Mouse (Mus musculus): ENCODE measurements at regions not wholly inside any gene's neighbourhood (a gene's known extent, or its start where the extent isn't known, plus 50 kb on each side); places are given as distances from the start of the nearest gene placed in this dataset.

GRCm38 (mm10) chr7:36829710-36830109, 131.8 kb downstream of the Tshz3 start:
- no peak for DNase-seq

- DNase-seq: no peak
Measured at GRCm38 (mm10) chr7:36830155-36830554, 132.2 kb downstream of the Tshz3 start.

GRCm38 (mm10) chr7:36848279-36848678, 150.4 kb downstream of the Tshz3 start:
- DNase-seq: no peak

- DNase-seq: no peak
Measured at GRCm38 (mm10) chr7:36851275-36851889, 153.5 kb downstream of the Tshz3 start.

GRCm38 (mm10) chr7:36854308-36854707, 156.4 kb downstream of the Tshz3 start:
- DNase-seq: no peak

- DNase-seq: no peak
Measured at GRCm38 (mm10) chr7:36859428-36859827, 161.5 kb downstream of the Tshz3 start.

- DNase-seq: no peak
Measured at GRCm38 (mm10) chr7:36862481-36862880, 164.6 kb downstream of the Tshz3 start.

- DNase-seq: no peak
Measured at GRCm38 (mm10) chr7:36863745-36864144, 165.8 kb downstream of the Tshz3 start.

- no peak for DNase-seq
Measured at GRCm38 (mm10) chr7:36864675-36865074, 166.8 kb downstream of the Tshz3 start.

GRCm38 (mm10) chr7:36866602-36867001, 168.7 kb downstream of the Tshz3 start:
- no peak for DNase-seq

GRCm38 (mm10) chr7:36874004-36874403, 176.1 kb downstream of the Tshz3 start:
- DNase-seq: no peak

GRCm38 (mm10) chr7:36877686-36878085, 179.8 kb downstream of the Tshz3 start:
- no peak for DNase-seq

GRCm38 (mm10) chr7:36892776-36893500, 195.0 kb downstream of the Tshz3 start:
- DNase-seq: no peak

GRCm38 (mm10) chr7:36896339-36896738, 198.4 kb downstream of the Tshz3 start:
- no peak for DNase-seq

GRCm38 (mm10) chr7:36901537-36901936, 203.6 kb downstream of the Tshz3 start:
- DNase-seq: no peak

GRCm38 (mm10) chr7:36913304-36913703, 215.4 kb downstream of the Tshz3 start:
- no peak for DNase-seq

- DNase-seq: no peak
Measured at GRCm38 (mm10) chr7:36914261-36914660, 216.3 kb downstream of the Tshz3 start.

- DNase-seq: no peak
Measured at GRCm38 (mm10) chr7:36915171-36915570, 217.3 kb downstream of the Tshz3 start.

GRCm38 (mm10) chr7:36917011-36917410, 219.1 kb downstream of the Tshz3 start:
- no peak for DNase-seq

GRCm38 (mm10) chr7:36919413-36919812, 221.5 kb downstream of the Tshz3 start:
- no peak for DNase-seq

- DNase-seq: no peak
Measured at GRCm38 (mm10) chr7:36921003-36921402, 223.1 kb downstream of the Tshz3 start.

GRCm38 (mm10) chr7:36933490-36933889, 235.6 kb downstream of the Tshz3 start:
- no peak for DNase-seq

- no peak for DNase-seq
Measured at GRCm38 (mm10) chr7:36934792-36935555, 237.1 kb downstream of the Tshz3 start.

- no peak for DNase-seq
Measured at GRCm38 (mm10) chr7:36940611-36941010, 242.7 kb downstream of the Tshz3 start.
